Mouse (Mus musculus) kidney, postnatal 10 days (tissue): Measurements from ENCODE around the gene Olfr890.
"Not testable (repeated sequence)": the region's sequence is repeated elsewhere in the genome, so short reads cannot be mapped to it uniquely, and the experiment has no call there.

Experiments used
- DNase-seq: peaks from one replicate; pipeline ENCODE4 v3.0.0; 2021; ENCODE audit warnings: mixed read lengths

Olfr890 gene

DNA sequence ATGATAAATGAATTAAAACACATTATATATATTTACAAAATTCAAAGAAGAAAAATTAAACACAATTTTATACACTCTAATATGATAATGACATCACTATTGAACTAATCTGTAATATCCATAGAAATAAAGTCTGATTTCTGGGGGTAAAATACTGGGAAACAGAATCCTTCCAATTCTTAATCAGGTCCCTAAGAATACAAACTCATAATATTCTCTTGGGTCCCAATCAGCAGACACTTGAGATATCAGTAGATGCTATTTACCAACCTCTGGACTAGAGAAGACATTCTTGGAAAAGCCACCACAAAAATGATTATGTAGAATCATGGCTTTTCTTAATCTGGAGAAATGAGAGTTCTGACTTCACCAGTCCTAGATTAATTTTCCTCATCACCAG is at the start of gene Olfr890:
Gene Olfr890, plus strand, starts transcription at position 301 of the 400 bp plus-strand sequence.
- no peak for DNase-seq

DNA sequence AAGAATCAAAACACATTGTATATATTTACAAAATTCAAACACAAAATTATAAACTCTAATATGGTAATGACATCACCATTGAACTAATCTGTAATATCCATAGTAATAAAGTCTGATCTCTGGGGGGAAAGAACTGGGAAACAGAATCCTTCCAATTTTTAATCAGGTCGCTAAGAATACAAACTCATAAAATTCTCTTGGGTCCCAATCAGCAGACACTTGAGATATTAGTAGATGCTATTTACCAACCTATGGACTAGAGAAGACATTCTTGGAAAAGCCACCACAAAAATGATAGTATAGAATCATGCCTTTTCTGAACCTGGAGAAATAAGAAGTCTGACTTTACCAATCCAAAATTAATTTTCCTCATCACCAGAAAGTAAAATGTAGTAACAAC is 34.5 kb upstream of the Olfr890 start, which contains the start of gene Olfr888:
Gene Olfr888, plus strand, starts transcription at position 301 of the 400 bp plus-strand sequence.
- DNase-seq: no peak

DNA sequence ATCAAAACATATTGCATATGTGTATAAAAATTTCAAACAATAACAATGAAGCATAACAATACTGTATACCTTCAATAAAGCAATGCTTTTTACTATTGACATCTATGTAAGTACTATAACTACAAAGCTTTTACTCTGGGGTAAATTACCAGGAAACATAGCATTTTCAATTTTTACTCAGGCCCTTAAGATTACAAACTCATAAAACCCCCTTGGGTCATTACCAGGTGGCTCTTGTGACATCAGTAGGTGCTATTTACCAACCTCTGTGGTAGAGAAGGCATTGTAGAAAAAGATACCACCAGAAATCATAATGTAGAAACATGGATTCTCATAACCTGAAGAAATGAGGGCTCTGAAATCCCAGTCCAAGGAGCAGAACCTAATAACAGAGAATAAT is 27.4 kb upstream of the Olfr890 start, which contains the start of gene Olfr889:
Gene Olfr889, plus strand, starts transcription at position 301 of the 400 bp plus-strand sequence.
- DNase-seq: no peak

DNA sequence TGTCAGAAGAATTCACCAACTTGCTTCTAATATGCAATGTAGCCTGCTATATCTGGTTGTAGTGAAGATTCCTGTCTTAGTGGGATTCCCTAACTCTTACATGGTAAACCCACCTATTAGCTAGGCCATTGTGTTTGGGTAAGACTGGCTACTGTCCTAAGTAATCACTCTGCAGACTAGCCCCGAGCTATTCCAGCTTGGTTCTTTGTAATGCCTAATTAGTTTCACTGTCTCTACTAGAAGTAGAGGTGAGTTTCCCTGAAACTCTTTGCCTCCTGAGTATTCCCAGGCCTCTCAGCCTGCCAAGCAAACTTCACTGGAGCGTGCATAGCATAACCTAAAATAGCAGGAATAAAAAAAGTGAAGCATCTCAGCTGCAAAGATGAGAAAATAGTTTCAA is 26.0 kb downstream of the Olfr890 start:
- DNase-seq: not testable (repeated sequence)

DNA sequence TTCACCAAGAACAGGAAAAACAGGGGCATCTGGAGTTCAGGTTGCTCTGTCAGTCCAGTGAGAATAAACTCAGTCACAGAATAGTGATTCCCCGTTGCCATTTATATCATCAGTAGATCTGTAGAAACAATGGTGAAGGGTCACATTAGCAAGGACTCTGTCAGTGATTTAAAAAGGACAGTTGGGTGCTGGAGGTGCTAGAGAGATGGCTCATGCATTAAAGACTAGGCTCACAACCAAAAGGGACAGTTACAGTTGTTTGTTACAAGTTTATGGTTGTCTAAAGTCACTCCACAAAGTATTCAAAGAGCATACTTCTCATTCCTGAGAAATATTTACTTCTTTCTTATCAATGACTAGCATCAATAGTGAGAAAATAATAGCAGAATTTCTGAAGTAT is 38.4 kb downstream of the Olfr890 start, which contains the start of gene Olfr891:
Gene Olfr891, minus strand, starts transcription at position 101 of the 400 bp plus-strand sequence.
- DNase-seq: no peak
